Mouse (Mus musculus) olfactory bulb, adult 2 months (tissue): ENCODE results near the gene Acly. TPM values are rescaled to one million over a fixed set of nuclear protein-coding genes. Genes with fewer than 3 reads are reported as not detected.
"Not testable (repeated sequence)": the region's sequence is repeated elsewhere in the genome, so short reads cannot be mapped to it uniquely, and the experiment has no call there.

Source experiments
- H3K27ac ChIP-seq: fragments of 200-500 bp; 2 replicates; pipeline ENCODE4 v1.5.1; 2012; ENCODE audit warnings: low read depth, low read length; ENCODE audit not compliant: insufficient read depth
- H3K4me1 ChIP-seq: fragments of 200-500 bp; 2 replicates; pipeline ENCODE4 v1.6.1; 2012; ENCODE audit warnings: low read length; ENCODE audit not compliant: control insufficient read depth, insufficient read depth
- H3K4me3 ChIP-seq: fragments of 200-500 bp; 2 replicates; pipeline ENCODE4 v1.5.1; 2012; ENCODE audit warnings: mild to moderate bottlenecking, low read depth, low read length, moderate library complexity; ENCODE audit not compliant: insufficient read depth
- CTCF ChIP-seq: fragments of 200-500 bp; IDR thresholded peaks from 2 replicates; pipeline ENCODE4 v1.5.1; 2012; ENCODE audit warnings: low read depth, mild to moderate bottlenecking, low read length, moderate library complexity; ENCODE audit not compliant: insufficient read depth
- POLR2A ChIP-seq: fragments of 200-500 bp; IDR thresholded peaks from 2 replicates; pipeline ENCODE4 v1.6.1; 2012; ENCODE audit warnings: mild to moderate bottlenecking, low read depth, low read length, moderate library complexity; ENCODE audit not compliant: insufficient read depth
- WGBS: fragments of 180-500 bp; shearing (Covaris S2); methylation state at CpG from one replicate; pipeline ENCODE4 v1.1.7; 2018; 5-methylcytosine and 5-hydroxymethylcytosine counted together
- polyA plus RNA-seq: library from polyadenylated mRNA; stranded (reverse); fragments of >200 nt; gene quantifications from 2 replicates; pipeline ENCODE4 v1.2.4, GENCODE M21; 2012; ENCODE audit warnings: low replicate concordance; ENCODE audit not compliant: missing spikeins, insufficient read depth, insufficient read length

Gene Acly
- polyA plus RNA-seq, 1 experiment: not detected

GRCm38 (mm10) chr11:100550101-100550500 is 22.3 kb upstream of the Acly start:
- TF ChIP-seq POLR2A (no peak), CTCF (no peak)
- whole genome bisulfite sequencing: 86% methylated on average over 6 of the region's 6 CpGs
- no peak overlapping the region for H3K27ac ChIP-seq
- H3K4me1 ChIP-seq: peaks cover 8% of the 10 kb centered on the region
- no peak overlapping the region for H3K4me3 ChIP-seq

- TF ChIP-seq POLR2A (no peak), CTCF (no peak)
- Histone ChIP-seq H3K4me1 (peaks cover 8% of the 10 kb centered on the region), H3K27ac (no peak overlapping the region), H3K4me3 (no peak overlapping the region)
- 90% methylated on average over 8 of the region's 8 CpGs for WGBS
Measured at GRCm38 (mm10) chr11:100549466-100549865, 21.7 kb upstream of the Acly start.

GRCm38 (mm10) chr11:100548141-100548540 is 20.3 kb upstream of the Acly start:
- 84% methylated on average over 6 of the region's 6 CpGs for WGBS
- Histone ChIP-seq H3K4me1 (peaks cover 8% of the 10 kb centered on the region), H3K4me3 (no peak overlapping the region), H3K27ac (no peak overlapping the region)
- TF ChIP-seq POLR2A (no peak), CTCF (no peak)

GRCm38 (mm10) chr11:100546955-100547354 is 19.2 kb upstream of the Acly start:
- Histone ChIP-seq H3K27ac (no peak overlapping the region), H3K4me3 (no peak overlapping the region), H3K4me1 (peaks cover 8% of the 10 kb centered on the region)
- TF ChIP-seq CTCF (no peak), POLR2A (no peak)
- 83% methylated on average over 6 of the region's 6 CpGs for WGBS

DNA sequence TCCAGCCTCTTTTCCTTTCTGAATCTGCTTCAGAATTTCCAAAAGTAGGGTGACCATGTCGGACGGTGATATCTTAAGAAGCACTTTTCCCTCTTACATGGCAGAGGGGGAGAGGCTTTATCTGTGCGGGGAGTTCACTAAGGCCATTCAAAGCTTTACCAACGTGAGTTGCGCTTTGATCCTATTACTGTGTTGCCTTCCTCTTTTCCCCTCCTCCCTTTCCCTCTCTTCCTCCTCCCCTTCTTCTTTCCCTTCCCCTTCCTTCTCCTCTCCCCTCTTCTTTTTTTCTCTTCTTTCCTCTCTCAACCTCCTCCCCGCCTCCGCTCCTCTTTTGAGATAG is 17.9 kb upstream of the Acly start:
- 26% methylated on average over 7 of the region's 7 CpGs for WGBS
- TF ChIP-seq POLR2A: no peak
- TF ChIP-seq CTCF: no peak
- Histone ChIP-seq H3K27ac (no peak overlapping the region), H3K4me3 (peak overlapping the region; percentile 53), H3K4me1 (peaks cover 8% of the 10 kb centered on the region)

GRCm38 (mm10) chr11:100544832-100545745 is 17.3 kb upstream of the Acly start, which contains the start of gene Ttc25:
Gene Ttc25 (plus strand): TSS chr11:100545607.
- Histone ChIP-seq H3K4me3 (peak within 1 kb of the TSS; percentile 53), H3K27ac (0 out of 2 replicates have a peak within 1 kb of the TSS, but pooled peaks have one; percentile 33), H3K4me1 (peaks cover 8% of the 10 kb centered on the region)
- no peak for TF ChIP-seq CTCF
- TF ChIP-seq POLR2A: peak; percentile 65; the same call in 1 of the 2 replicates
- WGBS: 4% methylated on average over 28 of the region's 28 CpGs

- Histone ChIP-seq H3K27ac (no peak overlapping the region), H3K4me1 (peaks cover 8% of the 10 kb centered on the region), H3K4me3 (no peak overlapping the region)
- TF ChIP-seq POLR2A: no peak
- TF ChIP-seq CTCF: no peak
- WGBS: 88% methylated on average over 2 of the region's 2 CpGs
Measured at GRCm38 (mm10) chr11:100541577-100541976, 13.8 kb upstream of the Acly start.

GRCm38 (mm10) chr11:100540966-100541365 is 13.2 kb upstream of the Acly start:
- 67% methylated on average over 6 of the region's 6 CpGs for WGBS
- Histone ChIP-seq H3K4me1 (peaks cover 8% of the 10 kb centered on the region), H3K27ac (no peak overlapping the region), H3K4me3 (no peak overlapping the region)
- no peak for TF ChIP-seq CTCF
- TF ChIP-seq POLR2A: no peak

GRCm38 (mm10) chr11:100536466-100536865 is 8.7 kb upstream of the Acly start:
- Histone ChIP-seq H3K27ac (no peak overlapping the region), H3K4me3 (no peak overlapping the region), H3K4me1 (no peaks in the 10 kb centered on the region)
- no peak for TF ChIP-seq POLR2A
- no peak for TF ChIP-seq CTCF

- Histone ChIP-seq H3K4me1 (no peaks in the 10 kb centered on the region), H3K27ac (no peak overlapping the region), H3K4me3 (no peak overlapping the region)
- TF ChIP-seq CTCF: no peak
- TF ChIP-seq POLR2A: no peak
- 67% methylated on average over 1 of the region's 1 CpGs for WGBS
Measured at GRCm38 (mm10) chr11:100535996-100536395, 8.2 kb upstream of the Acly start.

DNA sequence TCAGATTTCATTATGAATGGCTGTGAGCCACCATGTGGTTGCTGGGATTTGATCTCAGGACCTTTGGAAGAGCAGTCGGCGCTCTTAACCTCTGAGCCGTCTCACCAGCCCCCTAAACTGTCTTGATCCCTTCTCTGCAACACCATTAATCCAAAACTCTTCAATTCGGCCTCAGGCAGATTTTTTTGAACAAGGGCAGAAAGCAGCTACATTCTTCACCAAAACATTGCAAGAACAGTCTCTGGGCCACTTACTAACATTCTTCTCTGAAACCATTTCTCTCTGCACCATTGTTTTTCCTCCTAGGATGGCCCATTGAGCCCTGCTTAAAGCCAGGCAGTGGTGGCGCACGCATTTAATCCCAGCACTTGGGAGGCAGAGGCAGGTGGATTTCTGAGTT is 7.0 kb upstream of the Acly start:
- WGBS: 87% methylated on average over 6 of the region's 6 CpGs
- not testable (repeated sequence) for H3K4me1 ChIP-seq, H3K27ac ChIP-seq, H3K4me3 ChIP-seq

DNA sequence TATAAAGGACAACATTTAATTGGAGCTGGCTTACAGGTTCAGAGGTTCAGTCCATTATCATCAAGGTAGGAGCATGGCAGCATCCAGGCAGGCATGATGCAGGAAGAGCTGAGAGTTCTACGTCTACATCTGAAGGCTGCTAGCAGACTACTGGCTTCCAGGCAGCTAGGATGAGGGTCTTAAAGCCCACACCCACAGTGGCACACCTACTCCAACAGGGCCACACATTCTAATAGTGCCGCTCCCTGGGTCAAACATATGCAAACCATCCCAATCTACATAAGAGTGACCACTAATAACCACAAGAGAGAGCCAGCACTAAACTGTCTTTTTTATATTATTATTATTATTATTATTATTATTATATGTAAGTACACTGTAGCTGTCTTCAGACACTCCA is 6.6 kb upstream of the Acly start:
- H3K27ac ChIP-seq, H3K4me1 ChIP-seq, H3K4me3 ChIP-seq: not testable (repeated sequence)
- WGBS: 88% methylated on average over 2 of the region's 2 CpGs
